Mouse (Mus musculus): ENCODE data around the gene Bpifb9a. TPM values are rescaled to one million over a fixed set of nuclear protein-coding genes. Genes with fewer than 3 reads are reported as not detected.
"Not testable (repeated sequence)": the region's sequence is repeated elsewhere in the genome, so short reads cannot be mapped to it uniquely, and the experiment has no call there.

Bpifb9a gene
- polyA plus RNA-seq, 1 experiment from 2014 or later, result not detected

GRCm38 (mm10) chr2:154291866-154292265, 34.2 kb downstream of the Bpifb9a start:
- not testable (repeated sequence) for H3K9ac ChIP-seq (ENCODE audit: low read length); H3K4me2 ChIP-seq (ENCODE audit: low read depth, low read length, severe bottlenecking); H3K27ac ChIP-seq (ENCODE audit: low read depth, low read length); DNase-seq (ENCODE audit: low spot score); H3K9me3 ChIP-seq (ENCODE audit: control insufficient read depth, low read length); H3K4me1 ChIP-seq (replicated peaks; ENCODE audit: control insufficient read depth, insufficient read depth, low read length); H3K36me3 ChIP-seq (ENCODE audit: control insufficient read depth, insufficient read depth, low read length); H3K4me3 ChIP-seq (ENCODE audit: low read depth, low read length); H3K27me3 ChIP-seq (ENCODE audit: control insufficient read depth, insufficient read depth, low read length); ATAC-seq (replicated peaks; ENCODE audit: low FRiP score)
- WGBS, result 84% methylated on average over 3 of the region's 3 CpGs

GRCm38 (mm10) chr2:154292833-154293232, 35.2 kb downstream of the Bpifb9a start:
- H3K27me3 ChIP-seq (ENCODE audit: control insufficient read depth, insufficient read depth, low read length), result no peaks in the 10 kb centered on the region
- no peaks in the 10 kb centered on the region for H3K4me1 ChIP-seq (replicated peaks; ENCODE audit: control insufficient read depth, insufficient read depth, low read length)
- no peak overlapping the region for H3K4me3 ChIP-seq (ENCODE audit: low read depth, low read length)
- no peak overlapping the region for H3K4me2 ChIP-seq (ENCODE audit: low read depth, low read length, severe bottlenecking)
- DNase-seq (ENCODE audit: low spot score) (no peak), ATAC-seq (replicated peaks; ENCODE audit: low FRiP score) (no peak)
- H3K36me3 ChIP-seq (ENCODE audit: control insufficient read depth, insufficient read depth, low read length), result no peaks in the 10 kb centered on the region
- H3K27ac ChIP-seq (ENCODE audit: low read depth, low read length), result no peak overlapping the region
- 77% methylated on average over 1 of the region's 1 CpGs for WGBS
- no peak overlapping the region for H3K9ac ChIP-seq (ENCODE audit: low read length)
- H3K9me3 ChIP-seq (ENCODE audit: control insufficient read depth, low read length), result no peaks in the 10 kb centered on the region

- DNase-seq (ENCODE audit: low spot score), result peak; percentile 76
- H3K4me2 ChIP-seq (ENCODE audit: low read depth, low read length, severe bottlenecking); H3K36me3 ChIP-seq (ENCODE audit: control insufficient read depth, insufficient read depth, low read length); H3K27me3 ChIP-seq (ENCODE audit: control insufficient read depth, insufficient read depth, low read length); H3K4me1 ChIP-seq (replicated peaks; ENCODE audit: control insufficient read depth, insufficient read depth, low read length); H3K9me3 ChIP-seq (ENCODE audit: control insufficient read depth, low read length); H3K4me3 ChIP-seq (ENCODE audit: low read depth, low read length); ATAC-seq (replicated peaks; ENCODE audit: low FRiP score); H3K27ac ChIP-seq (ENCODE audit: low read depth, low read length); H3K9ac ChIP-seq (ENCODE audit: low read length): not testable (repeated sequence)
- WGBS, result 5% methylated on average over 10 of the region's 10 CpGs
These were observed 37.1 kb downstream of the Bpifb9a start for GRCm38 (mm10) chr2:154294746-154295145.

GRCm38 (mm10) chr2:154300496-154300895, 42.8 kb downstream of the Bpifb9a start:
- Histone ChIP-seq H3K27me3 (ENCODE audit: control insufficient read depth, insufficient read depth, low read length) (no peaks in the 10 kb centered on the region), H3K27ac (ENCODE audit: low read depth, low read length) (no peak overlapping the region), H3K36me3 (ENCODE audit: control insufficient read depth, insufficient read depth, low read length) (no peaks in the 10 kb centered on the region), H3K9me3 (ENCODE audit: control insufficient read depth, low read length) (no peaks in the 10 kb centered on the region), H3K9ac (ENCODE audit: low read length) (no peak overlapping the region), H3K4me1 (replicated peaks; ENCODE audit: control insufficient read depth, insufficient read depth, low read length) (no peaks in the 10 kb centered on the region), H3K4me3 (ENCODE audit: low read depth, low read length) (no peak overlapping the region), H3K4me2 (ENCODE audit: low read depth, low read length, severe bottlenecking) (no peak overlapping the region)
- peak; percentile 86 for DNase-seq (ENCODE audit: low spot score)
- peak; percentile 76 for ATAC-seq (replicated peaks; ENCODE audit: low FRiP score)
- WGBS, result 24% methylated on average over 1 of the region's 1 CpGs

GRCm38 (mm10) chr2:154301763-154302162, 44.1 kb downstream of the Bpifb9a start:
- H3K27ac ChIP-seq (ENCODE audit: low read depth, low read length), result no peak overlapping the region
- H3K4me1 ChIP-seq (replicated peaks; ENCODE audit: control insufficient read depth, insufficient read depth, low read length), result no peaks in the 10 kb centered on the region
- H3K4me3 ChIP-seq (ENCODE audit: low read depth, low read length), result no peak overlapping the region
- H3K9me3 ChIP-seq (ENCODE audit: control insufficient read depth, low read length), result no peaks in the 10 kb centered on the region
- H3K27me3 ChIP-seq (ENCODE audit: control insufficient read depth, insufficient read depth, low read length), result no peaks in the 10 kb centered on the region
- no peak for DNase-seq (ENCODE audit: low spot score)
- WGBS, result 90% methylated on average over 3 of the region's 3 CpGs
- H3K4me2 ChIP-seq (ENCODE audit: low read depth, low read length, severe bottlenecking), result no peak overlapping the region
- no peaks in the 10 kb centered on the region for H3K36me3 ChIP-seq (ENCODE audit: control insufficient read depth, insufficient read depth, low read length)
- no peak overlapping the region for H3K9ac ChIP-seq (ENCODE audit: low read length)
- ATAC-seq (replicated peaks; ENCODE audit: low FRiP score), result no peak

- H3K9me3 ChIP-seq (ENCODE audit: control insufficient read depth, low read length); ATAC-seq (replicated peaks; ENCODE audit: low FRiP score); H3K4me3 ChIP-seq (ENCODE audit: low read depth, low read length); H3K27ac ChIP-seq (ENCODE audit: low read depth, low read length); H3K9ac ChIP-seq (ENCODE audit: low read length); H3K4me2 ChIP-seq (ENCODE audit: low read depth, low read length, severe bottlenecking); H3K27me3 ChIP-seq (ENCODE audit: control insufficient read depth, insufficient read depth, low read length); DNase-seq (ENCODE audit: low spot score); H3K36me3 ChIP-seq (ENCODE audit: control insufficient read depth, insufficient read depth, low read length); H3K4me1 ChIP-seq (replicated peaks; ENCODE audit: control insufficient read depth, insufficient read depth, low read length): not testable (repeated sequence)
- WGBS, result 88% methylated on average over 1 of the region's 3 CpGs
These were observed 47.0 kb downstream of the Bpifb9a start for GRCm38 (mm10) chr2:154304604-154305003.

- H3K36me3 ChIP-seq (ENCODE audit: control insufficient read depth, insufficient read depth, low read length); H3K4me3 ChIP-seq (ENCODE audit: low read depth, low read length); ATAC-seq (replicated peaks; ENCODE audit: low FRiP score); H3K9me3 ChIP-seq (ENCODE audit: control insufficient read depth, low read length); H3K27ac ChIP-seq (ENCODE audit: low read depth, low read length); H3K4me2 ChIP-seq (ENCODE audit: low read depth, low read length, severe bottlenecking); H3K9ac ChIP-seq (ENCODE audit: low read length); DNase-seq (ENCODE audit: low spot score); H3K27me3 ChIP-seq (ENCODE audit: control insufficient read depth, insufficient read depth, low read length); H3K4me1 ChIP-seq (replicated peaks; ENCODE audit: control insufficient read depth, insufficient read depth, low read length): not testable (repeated sequence)
- WGBS, result 87% methylated on average over 4 of the region's 4 CpGs
These were observed 49.3 kb downstream of the Bpifb9a start, which contains the start of gene Bpifb9b for GRCm38 (mm10) chr2:154306927-154307326. Bpifb9b (plus strand) TSS chr2:154307227.

- ATAC-seq (replicated peaks; ENCODE audit: low FRiP score); H3K4me2 ChIP-seq (ENCODE audit: low read depth, low read length, severe bottlenecking); H3K4me1 ChIP-seq (replicated peaks; ENCODE audit: control insufficient read depth, insufficient read depth, low read length); H3K27me3 ChIP-seq (ENCODE audit: control insufficient read depth, insufficient read depth, low read length); H3K27ac ChIP-seq (ENCODE audit: low read depth, low read length); H3K36me3 ChIP-seq (ENCODE audit: control insufficient read depth, insufficient read depth, low read length); DNase-seq (ENCODE audit: low spot score); H3K9me3 ChIP-seq (ENCODE audit: control insufficient read depth, low read length); H3K4me3 ChIP-seq (ENCODE audit: low read depth, low read length); H3K9ac ChIP-seq (ENCODE audit: low read length): not testable (repeated sequence)
- 78% methylated on average over 5 of the region's 5 CpGs for WGBS
These were observed 56.1 kb downstream of the Bpifb9a start for GRCm38 (mm10) chr2:154313771-154314170.
